Mouse (Mus musculus): Measurements from ENCODE around the gene Grid1. TPM values are rescaled to one million over a fixed set of nuclear protein-coding genes. Genes with fewer than 3 reads are reported as not detected.

The Grid1 gene
- polyA plus RNA-seq, 1 experiment from 2014 or later, result 2.8 TPM

GRCm38 (mm10) chr14:34933197-34933596 is 113.3 kb downstream of the Grid1 start:
- 0 out of 2 replicates have a peak, but pooled peaks have one; percentile 9 for ATAC-seq (ENCODE audit: low FRiP score)
- Histone ChIP-seq H3K27ac (no peak overlapping the region), H3K4me1 (peaks cover 14% of the 10 kb centered on the region), H3K36me3 (no peaks in the 10 kb centered on the region), H3K9me3 (replicated peaks) (no peaks in the 10 kb centered on the region), H3K4me3 (no peak overlapping the region), H3K27me3 (no peaks in the 10 kb centered on the region), H3K9ac (no peak overlapping the region), H3K4me2 (replicated peaks) (no peak overlapping the region)
- 43% methylated on average over 4 of the region's 4 CpGs for WGBS

- Histone ChIP-seq H3K27me3 (no peaks in the 10 kb centered on the region), H3K27ac (no peak overlapping the region), H3K4me3 (no peak overlapping the region), H3K36me3 (no peaks in the 10 kb centered on the region), H3K9ac (no peak overlapping the region), H3K9me3 (replicated peaks) (no peaks in the 10 kb centered on the region), H3K4me2 (replicated peaks) (no peak overlapping the region), H3K4me1 (peaks cover 8% of the 10 kb centered on the region)
- 62% methylated on average over 13 of the region's 13 CpGs for WGBS
- ATAC-seq (ENCODE audit: low FRiP score), result 0 out of 2 replicates have a peak, but pooled peaks have one; percentile 15
Observed at GRCm38 (mm10) chr14:34936192-34936770, 116.4 kb downstream of the Grid1 start.

GRCm38 (mm10) chr14:34944390-34944979 is 124.6 kb downstream of the Grid1 start:
- WGBS, result 89% methylated on average over 14 of the region's 14 CpGs
- H3K4me3 ChIP-seq, result no peak overlapping the region
- H3K4me2 ChIP-seq (replicated peaks), result no peak overlapping the region
- no peak for ATAC-seq (ENCODE audit: low FRiP score)
- no peak overlapping the region for H3K27ac ChIP-seq
- no peaks in the 10 kb centered on the region for H3K36me3 ChIP-seq
- H3K9me3 ChIP-seq (replicated peaks), result no peaks in the 10 kb centered on the region
- no peaks in the 10 kb centered on the region for H3K27me3 ChIP-seq
- no peak overlapping the region for H3K9ac ChIP-seq
- no peaks in the 10 kb centered on the region for H3K4me1 ChIP-seq

GRCm38 (mm10) chr14:34945471-34946313 is 125.8 kb downstream of the Grid1 start:
- peak; percentile 51 for ATAC-seq (ENCODE audit: low FRiP score)
- WGBS, result 88% methylated on average over 17 of the region's 17 CpGs
- Histone ChIP-seq H3K9me3 (replicated peaks) (no peaks in the 10 kb centered on the region), H3K4me3 (no peak overlapping the region), H3K9ac (no peak overlapping the region), H3K4me2 (replicated peaks) (no peak overlapping the region), H3K36me3 (no peaks in the 10 kb centered on the region), H3K27ac (no peak overlapping the region), H3K27me3 (no peaks in the 10 kb centered on the region), H3K4me1 (no peaks in the 10 kb centered on the region)

GRCm38 (mm10) chr14:34946314-34946583 is 126.3 kb downstream of the Grid1 start:
- Histone ChIP-seq H3K4me1 (no peaks in the 10 kb centered on the region), H3K27ac (no peak overlapping the region), H3K27me3 (no peaks in the 10 kb centered on the region), H3K9ac (no peak overlapping the region), H3K4me3 (no peak overlapping the region), H3K9me3 (replicated peaks) (no peaks in the 10 kb centered on the region), H3K4me2 (replicated peaks) (no peak overlapping the region), H3K36me3 (no peaks in the 10 kb centered on the region)
- 0 out of 2 replicates have a peak, but pooled peaks have one; percentile 15 for ATAC-seq (ENCODE audit: low FRiP score)
- 79% methylated on average over 2 of the region's 2 CpGs for WGBS

GRCm38 (mm10) chr14:34948249-34948648 is 128.3 kb downstream of the Grid1 start:
- Histone ChIP-seq H3K9ac (no peak overlapping the region), H3K4me2 (replicated peaks) (no peak overlapping the region), H3K27me3 (no peaks in the 10 kb centered on the region), H3K9me3 (replicated peaks) (no peaks in the 10 kb centered on the region), H3K36me3 (no peaks in the 10 kb centered on the region), H3K4me3 (no peak overlapping the region), H3K27ac (no peak overlapping the region), H3K4me1 (no peaks in the 10 kb centered on the region)
- ATAC-seq (ENCODE audit: low FRiP score), result no peak
- WGBS, result 83% methylated on average over 6 of the region's 6 CpGs

- no peak overlapping the region for H3K4me2 ChIP-seq (replicated peaks)
- no peak overlapping the region for H3K9ac ChIP-seq
- 78% methylated on average over 3 of the region's 3 CpGs for WGBS
- no peaks in the 10 kb centered on the region for H3K27me3 ChIP-seq
- H3K4me1 ChIP-seq, result no peaks in the 10 kb centered on the region
- no peak for ATAC-seq (ENCODE audit: low FRiP score)
- H3K27ac ChIP-seq, result no peak overlapping the region
- no peak overlapping the region for H3K4me3 ChIP-seq
- no peaks in the 10 kb centered on the region for H3K36me3 ChIP-seq
- H3K9me3 ChIP-seq (replicated peaks), result no peaks in the 10 kb centered on the region
Observed at GRCm38 (mm10) chr14:34952311-34952710, 132.4 kb downstream of the Grid1 start.

GRCm38 (mm10) chr14:34953566-34953965 is 133.7 kb downstream of the Grid1 start:
- ATAC-seq (ENCODE audit: low FRiP score), result no peak
- Histone ChIP-seq H3K9me3 (replicated peaks) (no peaks in the 10 kb centered on the region), H3K4me2 (replicated peaks) (no peak overlapping the region), H3K27ac (no peak overlapping the region), H3K9ac (no peak overlapping the region), H3K4me1 (no peaks in the 10 kb centered on the region), H3K27me3 (no peaks in the 10 kb centered on the region), H3K36me3 (no peaks in the 10 kb centered on the region), H3K4me3 (no peak overlapping the region)
- 82% methylated on average over 9 of the region's 9 CpGs for WGBS

GRCm38 (mm10) chr14:34955689-34956088 is 135.8 kb downstream of the Grid1 start:
- 91% methylated on average over 1 of the region's 1 CpGs for WGBS
- no peaks in the 10 kb centered on the region for H3K4me1 ChIP-seq
- H3K4me2 ChIP-seq (replicated peaks), result no peak overlapping the region

GRCm38 (mm10) chr14:34960227-34960626 is 140.3 kb downstream of the Grid1 start:
- ATAC-seq (ENCODE audit: low FRiP score), result no peak
- Histone ChIP-seq H3K9me3 (replicated peaks) (no peaks in the 10 kb centered on the region), H3K9ac (no peak overlapping the region), H3K4me2 (replicated peaks) (no peak overlapping the region), H3K4me3 (no peak overlapping the region), H3K27me3 (no peaks in the 10 kb centered on the region), H3K36me3 (no peaks in the 10 kb centered on the region), H3K27ac (no peak overlapping the region), H3K4me1 (0 out of 2 replicates have a peak, but pooled peaks cover 5% of the 10 kb centered on the region)
- WGBS, result 76% methylated on average over 6 of the region's 6 CpGs

More at GRCm38 (mm10) chr14:34955689-34956088, 135.8 kb downstream of the Grid1 start:
- no peak overlapping the region for H3K27ac ChIP-seq
- no peak overlapping the region for H3K9ac ChIP-seq
- no peaks in the 10 kb centered on the region for H3K27me3 ChIP-seq
- H3K4me3 ChIP-seq, result no peak overlapping the region
- ATAC-seq (ENCODE audit: low FRiP score), result no peak
- no peaks in the 10 kb centered on the region for H3K9me3 ChIP-seq (replicated peaks)
- no peaks in the 10 kb centered on the region for H3K36me3 ChIP-seq

GRCm38 (mm10) chr14:34963616-34964168 is 143.8 kb downstream of the Grid1 start:
- 0 out of 2 replicates have a peak, but pooled peaks cover 8% of the 10 kb centered on the region for H3K4me1 ChIP-seq
- H3K4me3 ChIP-seq, result no peak overlapping the region
- H3K27ac ChIP-seq, result no peak overlapping the region
- no peaks in the 10 kb centered on the region for H3K27me3 ChIP-seq
- no peaks in the 10 kb centered on the region for H3K36me3 ChIP-seq
- ATAC-seq (ENCODE audit: low FRiP score), result no peak
- no peaks in the 10 kb centered on the region for H3K9me3 ChIP-seq (replicated peaks)
- 75% methylated on average over 4 of the region's 4 CpGs for WGBS
- no peak overlapping the region for H3K9ac ChIP-seq
- no peak overlapping the region for H3K4me2 ChIP-seq (replicated peaks)

GRCm38 (mm10) chr14:34969102-34969819 is 149.4 kb downstream of the Grid1 start:
- peaks cover 11% of the 10 kb centered on the region for H3K4me1 ChIP-seq
- ATAC-seq (ENCODE audit: low FRiP score), result peak; percentile 92
- no peaks in the 10 kb centered on the region for H3K9me3 ChIP-seq (replicated peaks)
- H3K27ac ChIP-seq, result no peak overlapping the region
- H3K9ac ChIP-seq, result no peak overlapping the region
- H3K36me3 ChIP-seq, result no peaks in the 10 kb centered on the region
- H3K4me3 ChIP-seq, result no peak overlapping the region
- 30% methylated on average over 6 of the region's 6 CpGs for WGBS
- no peaks in the 10 kb centered on the region for H3K27me3 ChIP-seq
- no peak overlapping the region for H3K4me2 ChIP-seq (replicated peaks)

Data from hindbrain, embryonic 12.5 days (tissue).